Mouse (Mus musculus): ENCODE measurements around the gene Slc35e3.

The Slc35e3 gene

GRCm38 (mm10) chr10:117776281-117777102, 30.3 kb upstream of the Slc35e3 start:
- DNase-seq (ENCODE audit: low spot score in 2 of 2) = no peak

GRCm38 (mm10) chr10:117775401-117776144, 29.4 kb upstream of the Slc35e3 start:
- no peak for DNase-seq (ENCODE audit: low spot score in 2 of 2)

- DNase-seq (ENCODE audit: low spot score in 2 of 2) = no peak
These were observed 28.6 kb upstream of the Slc35e3 start for GRCm38 (mm10) chr10:117774817-117775120.

GRCm38 (mm10) chr10:117774011-117774816, 28.0 kb upstream of the Slc35e3 start:
- DNase-seq (ENCODE audit: low spot score in 2 of 2) = no peak

GRCm38 (mm10) chr10:117773106-117773720, 27.0 kb upstream of the Slc35e3 start:
- no peak for DNase-seq (ENCODE audit: low spot score in 2 of 2)

- DNase-seq (ENCODE audit: low spot score in 2 of 2) = no peak
These were observed 26.4 kb upstream of the Slc35e3 start for GRCm38 (mm10) chr10:117772364-117773105.

- DNase-seq (ENCODE audit: low spot score in 2 of 2) = no peak
These were observed 25.0 kb upstream of the Slc35e3 start for GRCm38 (mm10) chr10:117771131-117771510.

- no peak for DNase-seq (ENCODE audit: low spot score in 2 of 2)
These were observed 24.3 kb upstream of the Slc35e3 start for GRCm38 (mm10) chr10:117770286-117771130.

GRCm38 (mm10) chr10:117769541-117770285, 23.5 kb upstream of the Slc35e3 start:
- no peak for DNase-seq (ENCODE audit: low spot score in 2 of 2)

GRCm38 (mm10) chr10:117768141-117768440, 21.9 kb upstream of the Slc35e3 start:
- no peak for DNase-seq (ENCODE audit: low spot score in 2 of 2)

- DNase-seq (ENCODE audit: low spot score in 2 of 2) = no peak
These were observed 21.3 kb upstream of the Slc35e3 start for GRCm38 (mm10) chr10:117767286-117768140.

- no peak for DNase-seq (ENCODE audit: low spot score in 2 of 2)
These were observed 20.7 kb upstream of the Slc35e3 start for GRCm38 (mm10) chr10:117766896-117767160.

- DNase-seq (ENCODE audit: low spot score in 2 of 2) = no peak
These were observed 20.1 kb upstream of the Slc35e3 start for GRCm38 (mm10) chr10:117766111-117766895.

- no peak for DNase-seq (ENCODE audit: low spot score in 2 of 2)
These were observed 19.1 kb upstream of the Slc35e3 start for GRCm38 (mm10) chr10:117765116-117765894.

GRCm38 (mm10) chr10:117764598-117764997, 18.4 kb upstream of the Slc35e3 start:
- DNase-seq (ENCODE audit: low spot score in 2 of 2) = no peak

- no peak for DNase-seq (ENCODE audit: low spot score in 2 of 2)
These were observed 17.5 kb upstream of the Slc35e3 start for GRCm38 (mm10) chr10:117763588-117764190.

GRCm38 (mm10) chr10:117762966-117763365, 16.8 kb upstream of the Slc35e3 start:
- no peak for DNase-seq (ENCODE audit: low spot score in 2 of 2)
